Mouse (Mus musculus) liver, adult 2 months (tissue): ENCODE results near the gene Tdrd9. TPM values are rescaled to one million over a fixed set of nuclear protein-coding genes. Genes with fewer than 3 reads are reported as not detected.
A peak's percentile ranks its signal among the peaks of the same experiment; 100 is the strongest.

ENCODE experiments used
- DNase-seq: peaks from one replicate; pipeline ENCODE4 v3.0.0-alpha.2; 2011; ENCODE audit warnings: low read depth, low spot score; ENCODE audit errors: extremely low read depth
- H3K27ac ChIP-seq: fragments of 200-500 bp; replicated peaks from 2 replicates; pipeline ENCODE4 v1.5.1; 2012; ENCODE audit warnings: low read depth, mild to moderate bottlenecking, control low read depth, inconsistent platforms, low read length; ENCODE audit not compliant: insufficient read depth
- H3K27me3 ChIP-seq: fragments of 200-500 bp; 2 replicates; pipeline ENCODE4 v1.6.1; 2012; ENCODE audit warnings: mild to moderate bottlenecking, moderate library complexity, low read length, inconsistent platforms; ENCODE audit not compliant: control insufficient read depth, insufficient read depth
- H3K36me3 ChIP-seq: fragments of 200-500 bp; 2 replicates; pipeline ENCODE4 v1.6.1; 2012; ENCODE audit warnings: low read length, inconsistent platforms; ENCODE audit not compliant: control insufficient read depth, insufficient read depth
- H3K4me1 ChIP-seq: fragments of 200-500 bp; 2 replicates; pipeline ENCODE4 v1.6.1; 2011; ENCODE audit warnings: low read length; ENCODE audit not compliant: control insufficient read depth, insufficient read depth
- H3K4me3 ChIP-seq: fragments of 200-500 bp; 2 replicates; pipeline ENCODE4 v1.5.1; 2011; ENCODE audit warnings: low read depth, mild to moderate bottlenecking, control low read depth, low read length, moderate library complexity; ENCODE audit not compliant: insufficient read depth
- H3K79me2 ChIP-seq: fragments of 200-500 bp; 2 replicates; pipeline ENCODE4 v1.6.1; 2012; ENCODE audit warnings: inconsistent platforms, mild to moderate bottlenecking, low read length, moderate library complexity; ENCODE audit not compliant: control insufficient read depth, insufficient read depth
- H3K9ac ChIP-seq: fragments of 200-500 bp; 2 replicates; pipeline ENCODE4 v1.6.1; 2012; ENCODE audit warnings: low read depth, mild to moderate bottlenecking, control low read depth, inconsistent platforms, low read length
- CTCF ChIP-seq: fragments of 200-500 bp; IDR thresholded peaks from 2 replicates; pipeline ENCODE4 v1.5.1; 2011; ENCODE audit warnings: low read depth, low read length, control low read depth
- POLR2A ChIP-seq: fragments of 200-500 bp; IDR thresholded peaks from 2 replicates; pipeline ENCODE4 v1.6.1; 2011; ENCODE audit warnings: low read length, control low read depth; ENCODE audit not compliant: insufficient read depth; ENCODE audit errors: extremely low read depth
- WGBS: fragments of 180-500 bp; shearing (Covaris S2); methylation state at CpG from one replicate; pipeline ENCODE4 v1.1.7; 2018; 5-methylcytosine and 5-hydroxymethylcytosine counted together
- polyA plus RNA-seq: library from polyadenylated mRNA; depleted of rRNA; stranded (reverse); fragments of >200 nt; gene quantifications from 2 replicates; pipeline ENCODE4 v1.2.3, GENCODE M21; 2012
- total RNA-seq: library from RNA; depleted of rRNA; stranded (reverse); fragments of >200 nt; gene quantifications from 2 replicates; pipeline ENCODE4 v1.2.3, GENCODE M21; 2014

The Tdrd9 gene
- total and polyA plus RNA-seq, 2 experiments = not detected

GRCm38 (mm10) chr12:111958101-111958865 is 13.1 kb upstream of the Tdrd9 start:
- H3K9ac ChIP-seq = 0 out of 2 replicates have a peak overlapping the region, but pooled peaks have one; percentile 28
- peaks cover 10% of the 10 kb centered on the region; the same call in 1 of the 2 replicates for H3K36me3 ChIP-seq
- H3K27me3 ChIP-seq = no peaks in the 10 kb centered on the region
- no peak overlapping the region for H3K27ac ChIP-seq
- 28% methylated on average over 9 of the region's 9 CpGs for WGBS
- DNase-seq = peak; percentile 71
- TF ChIP-seq CTCF (peak; percentile 82), POLR2A (no peak)
- H3K4me3 ChIP-seq = no peak overlapping the region
- H3K79me2 ChIP-seq = no peaks in the 10 kb centered on the region
- peaks cover 5% of the 10 kb centered on the region; the same call in 1 of the 2 replicates for H3K4me1 ChIP-seq

- Histone ChIP-seq H3K4me1 (peaks cover 9% of the 10 kb centered on the region), H3K27me3 (no peaks in the 10 kb centered on the region), H3K9ac (no peak overlapping the region), H3K36me3 (peaks cover 10% of the 10 kb centered on the region; the same call in 1 of the 2 replicates), H3K4me3 (no peak overlapping the region), H3K79me2 (peaks cover 23% of the 10 kb centered on the region), H3K27ac (no peak overlapping the region)
- 61% methylated on average over 5 of the region's 5 CpGs for WGBS
- DNase-seq = no peak
- no peak for TF ChIP-seq POLR2A
- no peak for TF ChIP-seq CTCF
Observed at GRCm38 (mm10) chr12:111963339-111963738, 8.0 kb upstream of the Tdrd9 start.

- H3K27me3 ChIP-seq = no peaks in the 10 kb centered on the region
- H3K79me2 ChIP-seq = peaks cover 23% of the 10 kb centered on the region
- peak within 1 kb of the TSS; percentile 99 for H3K27ac ChIP-seq
- H3K36me3 ChIP-seq = peaks cover under 1% of the 10 kb centered on the region; the same call in 1 of the 2 replicates
- under 1% methylated on average over 37 of the region's 37 CpGs for WGBS
- H3K4me3 ChIP-seq = peak within 1 kb of the TSS; percentile 90
- peak within 1 kb of the TSS; percentile 96 for H3K9ac ChIP-seq
- peaks cover 9% of the 10 kb centered on the region for H3K4me1 ChIP-seq
- DNase-seq = peak; percentile 77
- peak; percentile 84 for TF ChIP-seq CTCF
- TF ChIP-seq POLR2A = peak; percentile 38; the same call in 1 of the 2 replicates
Observed at GRCm38 (mm10) chr12:111966683-111967173, 4.6 kb upstream of the Tdrd9 start, which contains the start of gene Atp5mpl. Gene Atp5mpl (minus strand): TSS chr12:111966977.

GRCm38 (mm10) chr12:111970085-111970484 is 1.3 kb upstream of the Tdrd9 start:
- H3K79me2 ChIP-seq = peaks cover 16% of the 10 kb centered on the region
- no peaks in the 10 kb centered on the region for H3K27me3 ChIP-seq
- no peak overlapping the region for H3K4me3 ChIP-seq
- no peak overlapping the region for H3K9ac ChIP-seq
- TF ChIP-seq CTCF (no peak), POLR2A (no peak)
- no peak for DNase-seq
- H3K4me1 ChIP-seq = peaks cover 7% of the 10 kb centered on the region
- no peaks in the 10 kb centered on the region for H3K36me3 ChIP-seq
- no peak overlapping the region for H3K27ac ChIP-seq
- 73% methylated on average over 4 of the region's 4 CpGs for WGBS

- Histone ChIP-seq H3K9ac (no peak overlapping the region), H3K79me2 (no peaks in the 10 kb centered on the region), H3K27ac (no peak overlapping the region), H3K36me3 (no peaks in the 10 kb centered on the region), H3K4me3 (no peak overlapping the region), H3K4me1 (no peaks in the 10 kb centered on the region), H3K27me3 (no peaks in the 10 kb centered on the region)
- 93% methylated on average over 10 of the region's 10 CpGs for WGBS
- no peak for DNase-seq
- TF ChIP-seq POLR2A = no peak
Observed at GRCm38 (mm10) chr12:111972504-111972903, 1.1 kb downstream of the Tdrd9 start.

- 81% methylated on average over 6 of the region's 6 CpGs for WGBS
- Histone ChIP-seq H3K9ac (no peak overlapping the region), H3K4me1 (no peaks in the 10 kb centered on the region), H3K27me3 (no peaks in the 10 kb centered on the region; the same call in 1 of the 2 replicates), H3K79me2 (no peaks in the 10 kb centered on the region), H3K4me3 (no peak overlapping the region), H3K36me3 (no peaks in the 10 kb centered on the region), H3K27ac (no peak overlapping the region)
- DNase-seq = no peak
- no peak for TF ChIP-seq CTCF
- no peak for TF ChIP-seq POLR2A
Observed at GRCm38 (mm10) chr12:111974578-111974977, 3.2 kb downstream of the Tdrd9 start.
